Mouse (Mus musculus): ENCODE measurements around the gene Gm10322. TPM values are rescaled to one million over a fixed set of nuclear protein-coding genes. Genes with fewer than 3 reads are reported as not detected.
A peak's percentile ranks its signal among the peaks of the same experiment; 100 is the strongest.

The Gm10322 gene
- polyA plus RNA-seq, 1 experiment = not detected

GRCm38 (mm10) chr10:59614141-59614540 lies 1.7 kb upstream of the Gm10322 start:
- Histone ChIP-seq H3K4me1 (ENCODE audit: control insufficient read depth, insufficient read depth, low read length) (peaks cover 6% of the 10 kb centered on the region), H3K27ac (ENCODE audit: insufficient read depth, low read depth, low read length) (no peak overlapping the region), H3K4me3 (ENCODE audit: insufficient read depth, low read depth, low read length) (no peak overlapping the region)
- WGBS = 62% methylated on average over 5 of the region's 5 CpGs
- TF ChIP-seq CTCF (IDR thresholded peaks at IDR 0.05; ENCODE audit: insufficient read depth, low read depth, low read length) = no peak
- no peak for TF ChIP-seq POLR2A (IDR thresholded peaks at IDR 0.05; ENCODE audit: insufficient read depth, low read depth, low read length)

- Histone ChIP-seq H3K4me1 (ENCODE audit: control insufficient read depth, insufficient read depth, low read length) (peaks cover 6% of the 10 kb centered on the region), H3K4me3 (ENCODE audit: insufficient read depth, low read depth, low read length) (peak overlapping the region; percentile 97), H3K27ac (ENCODE audit: insufficient read depth, low read depth, low read length) (no peak overlapping the region)
- no peak for TF ChIP-seq POLR2A (IDR thresholded peaks at IDR 0.05; ENCODE audit: insufficient read depth, low read depth, low read length)
- no peak for TF ChIP-seq CTCF (IDR thresholded peaks at IDR 0.05; ENCODE audit: insufficient read depth, low read depth, low read length)
- WGBS = 18% methylated on average over 5 of the region's 5 CpGs
These were observed 452 bp upstream of the Gm10322 start for GRCm38 (mm10) chr10:59615411-59615810.

GRCm38 (mm10) chr10:59616522-59616921 lies 659 bp downstream of the Gm10322 start, which contains the start of gene Mcu:
Mcu (minus strand) TSS chr10:59616692.
- TF ChIP-seq CTCF (IDR thresholded peaks at IDR 0.05; ENCODE audit: insufficient read depth, low read depth, low read length) (no peak), POLR2A (IDR thresholded peaks at IDR 0.05; ENCODE audit: insufficient read depth, low read depth, low read length) (peak; percentile 96)
- under 1% methylated on average over 36 of the region's 36 CpGs for WGBS
- Histone ChIP-seq H3K27ac (ENCODE audit: insufficient read depth, low read depth, low read length) (peak within 1 kb of the TSS; percentile 15; the same call in 1 of the 2 replicates), H3K4me1 (ENCODE audit: control insufficient read depth, insufficient read depth, low read length) (peaks cover 6% of the 10 kb centered on the region), H3K4me3 (ENCODE audit: insufficient read depth, low read depth, low read length) (peak within 1 kb of the TSS; percentile 97)

GRCm38 (mm10) chr10:59617776-59618175 lies 1.9 kb downstream of the Gm10322 start:
- WGBS = 96% methylated on average over 7 of the region's 7 CpGs
- Histone ChIP-seq H3K27ac (ENCODE audit: insufficient read depth, low read depth, low read length) (no peak overlapping the region), H3K4me1 (ENCODE audit: control insufficient read depth, insufficient read depth, low read length) (peaks cover 6% of the 10 kb centered on the region), H3K4me3 (ENCODE audit: insufficient read depth, low read depth, low read length) (no peak overlapping the region)
- TF ChIP-seq POLR2A (IDR thresholded peaks at IDR 0.05; ENCODE audit: insufficient read depth, low read depth, low read length) = no peak
- TF ChIP-seq CTCF (IDR thresholded peaks at IDR 0.05; ENCODE audit: insufficient read depth, low read depth, low read length) = no peak

- Histone ChIP-seq H3K4me1 (ENCODE audit: control insufficient read depth, insufficient read depth, low read length) (no peaks in the 10 kb centered on the region), H3K4me3 (ENCODE audit: insufficient read depth, low read depth, low read length) (no peak overlapping the region), H3K27ac (ENCODE audit: insufficient read depth, low read depth, low read length) (no peak overlapping the region)
- WGBS = 83% methylated on average over 10 of the region's 10 CpGs
- TF ChIP-seq CTCF (IDR thresholded peaks at IDR 0.05; ENCODE audit: insufficient read depth, low read depth, low read length) (no peak), POLR2A (IDR thresholded peaks at IDR 0.05; ENCODE audit: insufficient read depth, low read depth, low read length) (no peak)
These were observed 5.5 kb downstream of the Gm10322 start for GRCm38 (mm10) chr10:59621355-59621754.

GRCm38 (mm10) chr10:59623496-59623895 lies 7.6 kb downstream of the Gm10322 start:
- no peak for TF ChIP-seq CTCF (IDR thresholded peaks at IDR 0.05; ENCODE audit: insufficient read depth, low read depth, low read length)
- TF ChIP-seq POLR2A (IDR thresholded peaks at IDR 0.05; ENCODE audit: insufficient read depth, low read depth, low read length) = no peak
- Histone ChIP-seq H3K27ac (ENCODE audit: insufficient read depth, low read depth, low read length) (no peak overlapping the region), H3K4me1 (ENCODE audit: control insufficient read depth, insufficient read depth, low read length) (no peaks in the 10 kb centered on the region), H3K4me3 (ENCODE audit: insufficient read depth, low read depth, low read length) (no peak overlapping the region)
- 60% methylated on average over 5 of the region's 5 CpGs for WGBS

- 48% methylated on average over 17 of the region's 17 CpGs for WGBS
- Histone ChIP-seq H3K27ac (ENCODE audit: insufficient read depth, low read depth, low read length) (peak overlapping the region; percentile 68), H3K4me1 (ENCODE audit: control insufficient read depth, insufficient read depth, low read length) (no peaks in the 10 kb centered on the region), H3K4me3 (ENCODE audit: insufficient read depth, low read depth, low read length) (no peak overlapping the region)
- no peak for TF ChIP-seq POLR2A (IDR thresholded peaks at IDR 0.05; ENCODE audit: insufficient read depth, low read depth, low read length)
- TF ChIP-seq CTCF (IDR thresholded peaks at IDR 0.05; ENCODE audit: insufficient read depth, low read depth, low read length) = no peak
These were observed 13.0 kb downstream of the Gm10322 start for GRCm38 (mm10) chr10:59628641-59629505.

GRCm38 (mm10) chr10:59629506-59629782 lies 13.6 kb downstream of the Gm10322 start:
- TF ChIP-seq POLR2A (IDR thresholded peaks at IDR 0.05; ENCODE audit: insufficient read depth, low read depth, low read length) (no peak), CTCF (IDR thresholded peaks at IDR 0.05; ENCODE audit: insufficient read depth, low read depth, low read length) (no peak)
- Histone ChIP-seq H3K27ac (ENCODE audit: insufficient read depth, low read depth, low read length) (no peak overlapping the region), H3K4me1 (ENCODE audit: control insufficient read depth, insufficient read depth, low read length) (no peaks in the 10 kb centered on the region), H3K4me3 (ENCODE audit: insufficient read depth, low read depth, low read length) (no peak overlapping the region)
- 75% methylated on average over 4 of the region's 4 CpGs for WGBS

- Histone ChIP-seq H3K4me3 (ENCODE audit: insufficient read depth, low read depth, low read length) (no peak overlapping the region), H3K4me1 (ENCODE audit: control insufficient read depth, insufficient read depth, low read length) (no peaks in the 10 kb centered on the region), H3K27ac (ENCODE audit: insufficient read depth, low read depth, low read length) (no peak overlapping the region)
- WGBS = 78% methylated on average over 2 of the region's 2 CpGs
- TF ChIP-seq POLR2A (IDR thresholded peaks at IDR 0.05; ENCODE audit: insufficient read depth, low read depth, low read length) (no peak), CTCF (IDR thresholded peaks at IDR 0.05; ENCODE audit: insufficient read depth, low read depth, low read length) (no peak)
These were observed 20.2 kb downstream of the Gm10322 start for GRCm38 (mm10) chr10:59636048-59636447.

Data from olfactory bulb, adult 2 months (tissue).